Mouse (Mus musculus): ENCODE measurements around the gene Gm609.

DNA sequence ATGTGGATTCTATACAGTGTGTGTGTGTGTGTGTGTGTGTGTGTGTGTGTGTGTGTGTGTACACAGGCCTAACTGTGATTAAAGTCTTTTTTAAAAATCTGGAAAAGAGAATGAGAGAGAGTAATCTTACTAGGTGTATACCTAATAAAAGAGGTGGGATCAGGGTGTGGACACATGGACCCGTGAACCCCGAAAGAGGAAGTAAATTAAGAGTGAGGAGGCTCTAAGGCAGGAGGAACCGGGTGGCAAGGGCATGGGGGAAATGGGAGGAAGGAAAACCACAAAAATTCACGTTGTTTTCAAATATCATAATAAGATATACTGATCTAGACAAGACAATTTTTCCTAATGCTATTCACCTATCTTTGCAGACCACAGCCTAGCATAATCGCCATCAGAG, 32.8 kb upstream of the Gm609 start:
- no peak for TF ChIP-seq CTCF (IDR thresholded peaks at IDR 0.05; ENCODE audit: low read depth, low read length)
- no peak for TF ChIP-seq EP300 (IDR thresholded peaks at IDR 0.05; ENCODE audit: insufficient read depth, low read depth, low read length)
